Mouse (Mus musculus) liver, adult 2 months (tissue): ENCODE data around the gene Wnt5b.

ENCODE experiments used
- CTCF ChIP-seq: fragments of 200-500 bp; IDR thresholded peaks from 2 replicates; pipeline ENCODE4 v1.5.1; 2011; ENCODE audit warnings: low read depth, low read length, control low read depth
- POLR2A ChIP-seq: fragments of 200-500 bp; IDR thresholded peaks from 2 replicates; pipeline ENCODE4 v1.6.1; 2011; ENCODE audit warnings: low read length, control low read depth; ENCODE audit not compliant: insufficient read depth; ENCODE audit errors: extremely low read depth

GRCm38 (mm10) chr6:119450965-119451943 lies 92.9 kb downstream of the Wnt5b start:
- no peak for TF ChIP-seq CTCF
- TF ChIP-seq POLR2A, result no peak
